Mouse (Mus musculus): ENCODE measurements around the gene 9230102O04Rik. TPM values are rescaled to one million over a fixed set of nuclear protein-coding genes. Genes with fewer than 3 reads are reported as not detected.
A peak's percentile ranks its signal among the peaks of the same experiment; 100 is the strongest.

The 9230102O04Rik gene
- 1.1 TPM in 1 of 2 replicates, not detected in the other for polyA plus RNA-seq (2015; fragmentation: Nextera tagmentation; extraction: Ambion mirVana)

DNA sequence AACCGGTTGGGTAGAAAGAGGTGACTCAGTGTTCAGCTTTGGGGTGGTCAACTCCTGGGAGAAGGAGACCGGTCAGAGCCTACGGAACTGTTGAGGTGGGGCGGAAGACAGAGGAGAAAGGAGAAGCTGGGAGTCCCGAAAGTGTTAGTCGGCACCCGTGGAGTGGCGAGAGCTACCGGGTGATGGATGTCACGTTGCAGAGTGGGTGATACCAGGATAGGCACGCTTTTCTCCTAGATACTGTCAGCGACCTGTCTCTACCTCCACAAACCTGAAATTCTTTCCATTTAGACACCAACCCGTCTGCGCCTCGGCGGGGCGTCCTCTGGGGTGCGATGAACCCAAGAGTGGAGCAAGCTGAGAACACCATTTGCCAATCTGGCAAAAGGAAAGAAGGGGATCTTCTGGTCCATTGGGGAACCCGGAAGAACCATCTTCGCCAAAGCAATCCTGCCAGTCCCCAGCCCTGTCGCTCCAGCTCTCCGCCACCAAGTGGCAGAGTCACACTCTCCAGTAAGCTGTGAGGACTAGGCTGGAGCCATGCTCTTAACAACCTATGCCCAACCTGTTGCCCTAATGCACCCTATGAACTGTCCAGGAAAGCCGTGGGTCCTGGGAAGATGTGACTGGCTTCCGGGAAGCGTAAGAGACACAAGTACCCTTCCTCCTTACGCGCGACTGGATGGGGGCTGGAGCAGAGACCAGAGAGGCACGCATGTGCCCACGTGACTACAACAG, at the start of gene 9230102O04Rik:
Gene 9230102O04Rik (minus strand): TSS at position 628 of the 738 bp plus-strand sequence.
- under 1% methylated on average over 30 of the region's 30 CpGs for WGBS
- Histone ChIP-seq H3K4me1 (replicated peaks) (0 out of 2 replicates have a peak, but pooled peaks cover 7% of the 10 kb centered on the region), H3K4me3 (0 out of 2 replicates have a peak within 1 kb of the TSS, but pooled peaks have one; percentile 6), H3K9ac (no peak within 1 kb of the TSS), H3K27ac (replicated peaks) (no peak within 1 kb of the TSS), H3K9me3 (no peaks in the 10 kb centered on the region), H3K27me3 (peaks cover 96% of the 10 kb centered on the region), H3K36me3 (no peaks in the 10 kb centered on the region), H3K4me2 (peak within 1 kb of the TSS; percentile 30)
- peak; percentile 63; the same call in 1 of the 2 replicates for ATAC-seq (ENCODE audit: low read depth)

- Histone ChIP-seq H3K4me1 (replicated peaks) (no peaks in the 10 kb centered on the region), H3K9ac (no peak overlapping the region), H3K27ac (replicated peaks) (no peak overlapping the region), H3K4me3 (no peak overlapping the region), H3K9me3 (no peaks in the 10 kb centered on the region), H3K27me3 (no peaks in the 10 kb centered on the region), H3K36me3 (peaks cover 10% of the 10 kb centered on the region; the same call in 1 of the 2 replicates), H3K4me2 (no peak overlapping the region)
- 0% methylated on average over 1 of the region's 1 CpGs for WGBS
- no peak for ATAC-seq (ENCODE audit: low read depth)
These were observed 46.6 kb upstream of the 9230102O04Rik start for GRCm38 (mm10) chr2:9935965-9936364.

DNA sequence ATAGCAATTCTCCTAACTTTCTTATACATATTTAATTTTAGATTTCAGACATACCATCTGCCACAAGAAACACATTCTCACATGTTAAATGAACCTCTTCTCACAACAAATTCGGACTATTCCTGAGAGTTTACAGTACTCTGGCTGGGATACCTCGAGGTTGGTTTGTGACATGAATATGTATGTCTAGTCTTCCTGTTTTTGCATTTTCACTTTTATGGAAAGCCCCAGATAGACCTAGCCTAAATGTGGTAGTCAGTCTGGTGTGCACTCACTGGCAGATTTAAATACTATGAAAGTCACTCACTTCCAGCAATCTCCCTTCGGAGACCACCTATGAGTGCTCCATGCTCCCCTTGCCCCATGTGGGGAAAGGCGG, 37.6 kb upstream of the 9230102O04Rik start:
- Histone ChIP-seq H3K4me2 (no peak overlapping the region), H3K4me1 (replicated peaks) (peaks cover 8% of the 10 kb centered on the region; the same call in 1 of the 2 replicates), H3K27me3 (no peaks in the 10 kb centered on the region)

DNA sequence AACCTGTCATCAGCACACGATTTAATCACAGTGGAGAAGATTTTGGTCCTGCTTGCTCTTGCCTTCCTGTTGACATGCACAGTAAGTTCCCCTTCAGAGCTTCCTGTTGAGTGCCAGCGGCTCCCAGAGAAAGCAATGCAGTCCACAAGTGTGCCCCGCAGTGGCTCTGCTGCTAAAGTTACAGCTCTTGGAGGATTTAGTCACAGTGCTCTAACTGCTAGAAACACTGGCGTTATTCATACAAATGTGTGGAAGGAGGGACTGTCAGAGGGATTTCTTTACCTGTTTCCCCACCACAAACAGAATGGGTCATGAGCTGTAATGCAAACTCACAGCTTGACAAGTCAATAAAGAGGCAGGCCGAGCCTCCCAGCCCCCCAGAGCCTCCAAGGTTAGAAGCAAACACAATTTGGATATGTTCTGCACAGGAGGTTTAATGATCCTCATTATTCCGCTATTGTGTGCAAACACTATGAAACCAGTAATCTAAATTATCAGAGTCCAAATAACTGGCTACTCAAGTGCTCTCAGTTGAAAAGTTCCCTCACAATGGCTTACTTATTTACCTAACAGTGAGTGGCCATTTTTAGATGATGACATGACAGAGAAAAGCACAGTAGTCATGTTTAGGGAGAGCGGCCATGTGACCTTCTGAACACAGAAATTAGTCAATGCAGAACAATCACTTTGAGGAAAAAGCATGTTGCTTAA, 37.0 kb upstream of the 9230102O04Rik start:
- WGBS = 41% methylated on average over 7 of the region's 7 CpGs
- no peaks in the 10 kb centered on the region for H3K27me3 ChIP-seq
- no peak overlapping the region for H3K4me2 ChIP-seq
- H3K27ac ChIP-seq (replicated peaks) = no peak overlapping the region
- H3K4me3 ChIP-seq = no peak overlapping the region
- peaks cover 8% of the 10 kb centered on the region; the same call in 1 of the 2 replicates for H3K4me1 ChIP-seq (replicated peaks)
- no peak for ATAC-seq (ENCODE audit: low read depth)
- no peak overlapping the region for H3K9ac ChIP-seq
- H3K9me3 ChIP-seq = no peaks in the 10 kb centered on the region
- 0 out of 2 replicates have a peak, but pooled peaks cover 5% of the 10 kb centered on the region for H3K36me3 ChIP-seq

More for the DNA sequence above, 37.6 kb upstream of the 9230102O04Rik start:
- H3K27ac ChIP-seq (replicated peaks) = no peak overlapping the region
- H3K4me3 ChIP-seq = no peak overlapping the region
- WGBS = 72% methylated on average over 4 of the region's 4 CpGs
- no peak overlapping the region for H3K9ac ChIP-seq
- H3K9me3 ChIP-seq = no peaks in the 10 kb centered on the region
- ATAC-seq (ENCODE audit: low read depth) = no peak
- 0 out of 2 replicates have a peak, but pooled peaks cover 5% of the 10 kb centered on the region for H3K36me3 ChIP-seq

DNA sequence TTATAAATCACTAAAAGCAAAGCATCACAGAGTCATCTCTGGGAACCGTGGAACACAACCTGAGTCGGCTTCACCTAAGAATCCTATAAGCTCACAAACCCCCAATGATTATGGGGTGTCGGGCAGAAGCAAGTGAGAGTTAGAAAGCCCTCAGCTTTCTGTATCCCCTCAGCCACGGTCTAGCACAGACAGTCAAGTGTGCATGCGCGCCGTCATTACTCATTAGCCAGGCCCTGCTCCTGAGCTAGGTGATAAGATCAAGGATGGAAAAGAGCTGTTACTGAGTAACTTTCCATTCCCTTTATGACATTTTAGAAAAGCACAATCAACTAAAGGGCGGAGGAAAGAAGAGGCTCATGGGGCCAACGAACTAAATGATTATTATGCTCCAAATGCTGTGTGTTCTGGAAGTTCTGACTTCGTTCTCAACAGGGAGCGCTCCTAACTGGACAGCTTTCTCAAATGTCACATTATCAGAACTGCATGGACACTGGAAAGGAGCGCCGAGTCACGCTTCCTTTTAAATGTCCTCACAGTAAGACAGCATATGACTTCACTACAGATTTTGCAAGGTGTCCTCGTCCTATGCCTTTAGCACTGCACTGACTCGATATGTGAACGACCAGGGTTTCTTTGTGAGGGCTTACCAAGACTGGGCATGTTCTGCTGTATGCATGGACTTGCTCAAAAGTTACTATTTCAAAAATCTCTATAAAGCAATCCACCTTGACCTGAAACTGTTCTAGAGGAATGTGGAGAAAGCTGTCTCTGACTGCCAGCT, 29.5 kb upstream of the 9230102O04Rik start:
- Histone ChIP-seq H3K4me1 (replicated peaks) (no peaks in the 10 kb centered on the region), H3K27ac (replicated peaks) (no peak overlapping the region), H3K4me2 (no peak overlapping the region), H3K9me3 (no peaks in the 10 kb centered on the region), H3K9ac (no peak overlapping the region), H3K27me3 (no peaks in the 10 kb centered on the region), H3K36me3 (peaks cover 33% of the 10 kb centered on the region), H3K4me3 (no peak overlapping the region)
- ATAC-seq (ENCODE audit: low read depth) = no peak
- 91% methylated on average over 17 of the region's 17 CpGs for WGBS

DNA sequence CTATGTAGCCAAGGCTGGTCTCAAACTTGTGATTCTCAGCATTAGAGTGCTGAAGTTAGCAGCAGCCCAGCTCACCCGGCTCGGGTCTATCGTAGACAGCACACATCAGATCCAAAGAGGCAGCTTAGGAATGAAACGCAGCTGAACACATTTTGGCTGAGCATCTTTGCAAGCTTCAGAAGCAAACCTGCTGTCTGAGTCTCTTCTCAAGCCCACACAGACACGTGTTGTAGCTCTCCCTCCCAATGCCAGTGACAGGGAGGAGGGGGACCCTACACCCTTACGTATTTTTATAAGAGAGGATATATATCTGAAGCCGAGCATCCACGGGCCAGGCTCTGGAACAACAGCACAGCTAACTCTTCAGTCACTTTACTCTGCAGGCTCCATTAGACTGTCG, 28.3 kb upstream of the 9230102O04Rik start:
- Histone ChIP-seq H3K27me3 (no peaks in the 10 kb centered on the region), H3K27ac (replicated peaks) (no peak overlapping the region)
- 90% methylated on average over 9 of the region's 9 CpGs for WGBS

GRCm38 (mm10) chr2:9905995-9906394, 16.7 kb upstream of the 9230102O04Rik start:
- 0 out of 2 replicates have a peak overlapping the region, but pooled peaks have one; percentile 7 for H3K4me2 ChIP-seq
- H3K4me3 ChIP-seq = no peak overlapping the region
- H3K27me3 ChIP-seq = peaks cover 21% of the 10 kb centered on the region
- H3K9ac ChIP-seq = no peak overlapping the region
- H3K36me3 ChIP-seq = no peaks in the 10 kb centered on the region
- no peaks in the 10 kb centered on the region for H3K9me3 ChIP-seq
- WGBS = 9% methylated on average over 11 of the region's 11 CpGs
- H3K4me1 ChIP-seq (replicated peaks) = no peaks in the 10 kb centered on the region
- no peak overlapping the region for H3K27ac ChIP-seq (replicated peaks)
- ATAC-seq (ENCODE audit: low read depth) = no peak

More for the DNA sequence above, 28.3 kb upstream of the 9230102O04Rik start:
- H3K4me3 ChIP-seq = no peak overlapping the region
- H3K9me3 ChIP-seq = no peaks in the 10 kb centered on the region
- no peak for ATAC-seq (ENCODE audit: low read depth)
- H3K36me3 ChIP-seq = peaks cover 33% of the 10 kb centered on the region
- H3K4me2 ChIP-seq = no peak overlapping the region
- no peaks in the 10 kb centered on the region for H3K4me1 ChIP-seq (replicated peaks)
- H3K9ac ChIP-seq = no peak overlapping the region

GRCm38 (mm10) chr2:9903854-9904560, 14.7 kb upstream of the 9230102O04Rik start:
- ATAC-seq (ENCODE audit: low read depth) = no peak
- no peaks in the 10 kb centered on the region for H3K36me3 ChIP-seq
- no peak overlapping the region for H3K27ac ChIP-seq (replicated peaks)
- WGBS = 67% methylated on average over 14 of the region's 14 CpGs
- H3K27me3 ChIP-seq = peaks cover 36% of the 10 kb centered on the region
- H3K4me3 ChIP-seq = no peak overlapping the region
- H3K4me1 ChIP-seq (replicated peaks) = no peaks in the 10 kb centered on the region
- H3K9ac ChIP-seq = no peak overlapping the region
- no peak overlapping the region for H3K4me2 ChIP-seq
- H3K9me3 ChIP-seq = no peaks in the 10 kb centered on the region

GRCm38 (mm10) chr2:9897846-9898245, 8.5 kb upstream of the 9230102O04Rik start:
- Histone ChIP-seq H3K9ac (no peak overlapping the region), H3K9me3 (no peaks in the 10 kb centered on the region), H3K36me3 (no peaks in the 10 kb centered on the region), H3K4me2 (no peak overlapping the region), H3K27ac (replicated peaks) (no peak overlapping the region), H3K4me3 (no peak overlapping the region), H3K4me1 (replicated peaks) (peaks cover 5% of the 10 kb centered on the region), H3K27me3 (peaks cover 91% of the 10 kb centered on the region)
- 4% methylated on average over 8 of the region's 8 CpGs for WGBS
- ATAC-seq (ENCODE audit: low read depth) = no peak

- H3K4me2 ChIP-seq = 0 out of 2 replicates have a peak overlapping the region, but pooled peaks have one; percentile 14
- under 1% methylated on average over 22 of the region's 22 CpGs for WGBS
- no peaks in the 10 kb centered on the region for H3K9me3 ChIP-seq
- H3K36me3 ChIP-seq = no peaks in the 10 kb centered on the region
- peaks cover 5% of the 10 kb centered on the region for H3K4me1 ChIP-seq (replicated peaks)
- H3K27ac ChIP-seq (replicated peaks) = no peak overlapping the region
- ATAC-seq (ENCODE audit: low read depth) = 0 out of 2 replicates have a peak, but pooled peaks have one; percentile 13
- H3K27me3 ChIP-seq = peaks cover 91% of the 10 kb centered on the region
- no peak overlapping the region for H3K9ac ChIP-seq
- no peak overlapping the region for H3K4me3 ChIP-seq
These were observed 6.9 kb upstream of the 9230102O04Rik start for GRCm38 (mm10) chr2:9896097-9896770.

Data from neural tube, embryonic 13.5 days (tissue).